Mouse (Mus musculus): ENCODE data around the gene Prkd3. TPM values are rescaled to one million over a fixed set of nuclear protein-coding genes. Genes with fewer than 3 reads are reported as not detected.

Prkd3 gene
- polyA plus RNA-seq, 1 experiment from 2014 or later, result 57.3 TPM

DNA sequence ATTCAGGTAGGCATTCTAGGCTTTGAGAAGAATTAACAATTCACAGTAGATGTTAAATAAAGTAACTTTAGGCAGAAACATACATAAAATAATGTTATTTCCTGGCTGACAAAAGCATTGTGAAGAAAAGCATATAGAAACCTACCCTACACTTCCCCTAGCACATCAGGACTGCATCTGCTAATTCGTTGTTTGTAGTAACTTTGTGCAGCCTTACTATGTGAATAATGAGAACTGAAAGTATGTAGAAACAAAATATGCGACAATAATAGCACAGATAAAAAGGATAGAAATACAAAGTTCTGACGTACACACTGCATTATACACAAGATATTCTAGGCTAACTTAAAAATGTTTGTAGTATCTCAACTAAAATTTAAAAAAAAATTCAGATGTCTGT is 21.4 kb downstream of the Prkd3 start:
- Histone ChIP-seq H3K9ac (no peak overlapping the region), H3K4me3 (no peak overlapping the region), H3K4me1 (peaks cover 3% of the 10 kb centered on the region; the same call in 1 of the 2 replicates), H3K27ac (no peak overlapping the region), H3K27me3 (no peaks in the 10 kb centered on the region), H3K9me3 (no peaks in the 10 kb centered on the region), H3K4me2 (replicated peaks) (no peak overlapping the region), H3K36me3 (no peaks in the 10 kb centered on the region)
- ATAC-seq (ENCODE audit: insufficient number of reproducible peaks, insufficient read depth, low FRiP score, low TSS enrichment), result no peak
- 95% methylated on average over 3 of the region's 3 CpGs for WGBS

DNA sequence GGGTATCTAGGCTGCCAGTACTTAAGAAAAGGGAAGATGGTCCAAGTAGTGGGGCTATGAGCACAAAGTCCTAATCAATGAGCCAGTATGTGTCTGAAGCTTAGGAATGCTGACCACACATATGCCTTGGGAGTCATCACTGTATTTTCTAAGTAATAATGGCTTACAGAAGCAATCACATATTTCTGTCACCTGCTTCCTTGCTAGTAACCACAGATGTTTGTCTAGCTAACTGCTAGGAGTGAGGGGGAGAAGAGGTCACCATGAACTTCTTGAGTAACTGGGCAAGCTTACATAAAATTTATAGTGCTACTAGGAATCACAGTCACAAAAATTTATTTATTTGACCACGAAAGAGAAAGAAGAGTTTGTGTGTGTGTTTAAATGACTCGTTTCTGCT is 22.5 kb downstream of the Prkd3 start:
- no peak overlapping the region for H3K4me3 ChIP-seq
- WGBS, result 87% methylated on average over 2 of the region's 2 CpGs
- peaks cover 3% of the 10 kb centered on the region; the same call in 1 of the 2 replicates for H3K4me1 ChIP-seq
- no peak overlapping the region for H3K27ac ChIP-seq
- H3K9me3 ChIP-seq, result no peaks in the 10 kb centered on the region
- H3K27me3 ChIP-seq, result no peaks in the 10 kb centered on the region
- H3K36me3 ChIP-seq, result no peaks in the 10 kb centered on the region
- H3K9ac ChIP-seq, result no peak overlapping the region
- no peak for ATAC-seq (ENCODE audit: insufficient number of reproducible peaks, insufficient read depth, low FRiP score, low TSS enrichment)
- no peak overlapping the region for H3K4me2 ChIP-seq (replicated peaks)

DNA sequence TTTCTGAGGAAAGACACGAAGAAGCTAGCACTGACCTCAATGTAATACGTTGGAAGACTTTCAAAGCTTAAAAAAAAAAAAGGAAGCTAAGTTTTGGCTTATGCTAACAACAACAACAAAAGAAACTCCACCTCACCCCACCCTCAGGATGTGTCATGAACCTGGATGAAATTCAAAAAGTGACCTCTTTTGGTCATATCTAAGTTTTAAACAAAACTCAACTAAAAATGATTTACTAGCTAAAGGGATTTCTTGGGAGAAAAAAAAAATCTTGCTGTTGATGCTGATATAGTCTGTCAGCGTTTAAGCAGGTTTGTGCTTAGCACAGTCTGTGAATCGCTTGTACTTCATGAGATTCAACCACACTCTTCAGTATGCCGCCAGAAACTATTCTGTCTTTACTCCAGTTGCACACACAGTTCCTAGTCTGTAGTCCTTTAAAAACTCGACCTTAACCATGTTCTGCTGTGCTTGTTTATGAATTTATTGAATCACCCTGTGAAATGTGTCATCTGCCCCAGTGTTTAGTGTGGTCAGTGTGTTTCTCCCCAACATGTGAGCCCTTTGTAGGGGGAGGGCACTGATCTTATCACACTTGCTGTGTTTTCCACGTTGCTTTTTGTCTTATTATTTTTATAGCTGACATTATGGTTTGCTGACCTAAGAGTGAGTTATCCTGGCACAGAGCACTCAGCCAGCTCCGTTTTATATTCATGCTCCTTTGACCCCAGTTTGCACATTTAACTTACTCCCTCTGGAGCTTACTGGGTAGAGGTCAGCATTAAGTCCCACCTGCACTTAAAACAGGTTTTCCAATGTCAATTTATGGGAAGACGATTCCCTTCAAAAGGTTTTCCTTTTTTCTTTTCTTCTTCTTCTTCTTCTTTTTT is 25.4 kb downstream of the Prkd3 start:
- Histone ChIP-seq H3K27me3 (no peaks in the 10 kb centered on the region), H3K4me3 (no peak overlapping the region), H3K27ac (no peak overlapping the region), H3K36me3 (no peaks in the 10 kb centered on the region), H3K9me3 (no peaks in the 10 kb centered on the region), H3K4me2 (replicated peaks) (no peak overlapping the region), H3K9ac (no peak overlapping the region), H3K4me1 (peaks cover 3% of the 10 kb centered on the region; the same call in 1 of the 2 replicates)
- WGBS, result 69% methylated on average over 9 of the region's 9 CpGs
- no peak for ATAC-seq (ENCODE audit: insufficient number of reproducible peaks, insufficient read depth, low FRiP score, low TSS enrichment)

DNA sequence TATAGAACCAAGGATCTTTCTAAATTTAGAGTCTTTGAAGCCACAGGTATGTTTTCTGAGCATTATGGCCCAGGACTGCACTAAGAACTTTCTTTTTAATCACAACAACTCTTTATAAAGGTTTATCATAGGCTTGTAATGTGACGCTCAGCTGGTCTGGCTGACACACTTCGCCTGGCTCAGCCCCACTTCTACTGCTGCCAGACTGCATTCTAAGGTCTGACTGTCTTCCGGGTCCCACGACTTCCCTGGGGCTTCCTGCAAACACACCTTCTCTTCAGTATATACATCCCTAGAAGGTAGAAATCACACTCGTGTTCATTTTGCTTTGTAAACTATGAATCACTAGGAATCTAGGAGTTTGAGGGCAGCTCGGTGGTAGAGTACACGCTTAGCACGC is 26.2 kb downstream of the Prkd3 start:
- no peak for ATAC-seq (ENCODE audit: insufficient number of reproducible peaks, insufficient read depth, low FRiP score, low TSS enrichment)
- H3K4me1 ChIP-seq, result peaks cover 3% of the 10 kb centered on the region; the same call in 1 of the 2 replicates
- no peak overlapping the region for H3K9ac ChIP-seq
- no peaks in the 10 kb centered on the region for H3K27me3 ChIP-seq
- WGBS, result 79% methylated on average over 8 of the region's 8 CpGs
- no peak overlapping the region for H3K4me2 ChIP-seq (replicated peaks)
- H3K36me3 ChIP-seq, result no peaks in the 10 kb centered on the region
- no peak overlapping the region for H3K4me3 ChIP-seq
- no peak overlapping the region for H3K27ac ChIP-seq
- H3K9me3 ChIP-seq, result no peaks in the 10 kb centered on the region

DNA sequence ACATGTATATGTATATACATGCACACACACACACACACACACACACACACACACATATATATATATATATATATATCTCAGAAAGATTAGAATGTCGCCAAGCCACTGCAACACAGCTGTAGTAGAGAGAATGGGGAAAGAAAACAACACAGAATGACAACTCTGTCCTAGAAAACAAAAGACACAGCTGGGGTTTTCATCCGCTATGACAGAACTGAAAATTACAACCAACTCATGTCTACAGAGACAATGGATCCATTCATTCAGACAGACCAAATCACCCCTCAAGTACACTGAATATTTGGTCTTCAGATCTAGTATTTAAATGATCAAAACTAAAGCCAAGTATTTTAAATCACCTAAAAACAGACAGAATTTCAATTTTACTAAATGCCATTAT is 26.9 kb downstream of the Prkd3 start:
- Histone ChIP-seq H3K4me2 (replicated peaks) (no peak overlapping the region), H3K9me3 (no peaks in the 10 kb centered on the region), H3K4me3 (no peak overlapping the region), H3K36me3 (no peaks in the 10 kb centered on the region), H3K9ac (no peak overlapping the region), H3K27me3 (no peaks in the 10 kb centered on the region), H3K27ac (no peak overlapping the region), H3K4me1 (peaks cover 3% of the 10 kb centered on the region; the same call in 1 of the 2 replicates)
- WGBS, result 50% methylated on average over 2 of the region's 2 CpGs
- no peak for ATAC-seq (ENCODE audit: insufficient number of reproducible peaks, insufficient read depth, low FRiP score, low TSS enrichment)

DNA sequence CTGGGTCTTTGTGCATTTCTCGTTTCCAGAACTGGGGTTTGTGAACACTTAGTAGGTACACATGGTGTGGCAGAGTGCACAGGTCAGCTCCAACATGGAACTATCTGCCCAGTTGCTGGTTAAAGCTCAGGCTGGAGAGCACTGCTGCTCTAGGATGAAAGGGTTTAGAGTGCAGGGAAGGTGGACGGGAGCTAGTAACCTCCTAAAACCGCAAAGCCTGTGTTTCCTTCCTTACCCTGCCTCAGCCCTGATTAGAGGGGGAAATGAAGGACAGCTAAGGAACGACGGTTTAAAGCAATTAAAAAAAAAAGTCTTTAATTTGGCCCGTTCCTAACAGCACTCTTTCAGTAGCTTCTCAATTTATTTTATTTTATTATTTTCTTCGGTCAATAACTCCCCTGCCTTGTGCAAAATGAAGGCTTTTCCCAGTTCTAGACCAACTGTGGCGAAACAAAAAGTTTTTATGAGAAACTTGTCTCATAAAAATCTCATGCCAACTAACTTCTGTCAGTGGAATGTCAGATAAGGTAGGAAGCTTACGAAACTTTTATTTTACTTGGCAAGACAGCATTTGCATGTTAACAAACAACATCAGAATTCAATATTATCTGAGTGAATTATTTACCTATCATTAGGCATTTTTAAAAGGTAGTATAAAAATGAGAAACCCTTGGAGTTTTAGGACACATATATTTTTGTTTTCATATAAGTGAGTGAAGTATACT is 28.2 kb downstream of the Prkd3 start:
- H3K9ac ChIP-seq, result no peak overlapping the region
- no peak for ATAC-seq (ENCODE audit: insufficient number of reproducible peaks, insufficient read depth, low FRiP score, low TSS enrichment)
- 71% methylated on average over 9 of the region's 9 CpGs for WGBS
- no peak overlapping the region for H3K4me3 ChIP-seq
- H3K4me1 ChIP-seq, result peaks cover 3% of the 10 kb centered on the region; the same call in 1 of the 2 replicates
- no peaks in the 10 kb centered on the region for H3K36me3 ChIP-seq
- H3K27me3 ChIP-seq, result no peaks in the 10 kb centered on the region
- no peak overlapping the region for H3K27ac ChIP-seq
- H3K4me2 ChIP-seq (replicated peaks), result no peak overlapping the region
- no peaks in the 10 kb centered on the region for H3K9me3 ChIP-seq

DNA sequence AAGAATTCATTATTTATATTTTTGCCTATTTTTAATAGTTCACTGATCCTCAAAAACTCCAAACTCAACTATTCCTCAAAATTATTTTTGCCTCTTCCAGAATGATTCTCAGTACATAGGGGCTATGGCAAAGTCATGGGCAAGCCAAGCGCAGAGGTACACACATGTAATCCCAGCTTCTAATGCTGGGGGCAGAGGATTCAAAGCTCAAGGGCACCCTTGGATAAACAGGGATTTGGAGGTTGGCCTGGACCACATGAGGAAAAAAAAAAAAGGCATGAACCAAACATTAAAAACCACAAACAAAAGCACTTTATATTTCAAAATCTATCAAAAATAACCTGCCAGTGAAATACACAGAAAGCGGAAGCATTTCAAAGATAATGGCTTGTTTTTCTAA is 29.1 kb downstream of the Prkd3 start:
- H3K27me3 ChIP-seq, result no peaks in the 10 kb centered on the region
- no peak overlapping the region for H3K4me3 ChIP-seq
- H3K4me2 ChIP-seq (replicated peaks), result no peak overlapping the region
- peaks cover 3% of the 10 kb centered on the region; the same call in 1 of the 2 replicates for H3K4me1 ChIP-seq
- WGBS, result 95% methylated on average over 2 of the region's 2 CpGs
- H3K9ac ChIP-seq, result no peak overlapping the region
- no peaks in the 10 kb centered on the region for H3K36me3 ChIP-seq
- H3K9me3 ChIP-seq, result no peaks in the 10 kb centered on the region
- H3K27ac ChIP-seq, result no peak overlapping the region
- ATAC-seq (ENCODE audit: insufficient number of reproducible peaks, insufficient read depth, low FRiP score, low TSS enrichment), result no peak

DNA sequence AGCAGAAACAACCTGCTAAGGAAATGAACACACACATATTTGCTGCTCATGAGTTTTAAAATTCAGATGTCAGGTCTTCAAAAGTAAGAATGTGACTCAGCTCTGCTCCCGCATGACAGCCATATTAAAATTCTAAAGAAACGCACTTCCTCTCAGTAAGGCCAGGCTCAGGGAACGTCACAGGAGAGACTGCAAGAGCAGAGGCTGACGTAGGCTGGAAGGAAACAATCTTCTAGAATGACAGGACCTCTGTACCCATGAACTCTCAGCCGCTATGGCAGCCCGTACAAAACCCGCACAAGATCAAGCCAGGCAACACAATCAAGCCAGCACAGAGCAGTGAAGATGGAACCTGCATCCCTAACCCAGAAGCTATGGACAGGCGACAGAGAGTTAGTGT is 31.6 kb downstream of the Prkd3 start:
- WGBS, result 67% methylated on average over 8 of the region's 8 CpGs
- Histone ChIP-seq H3K36me3 (peaks cover 5% of the 10 kb centered on the region; the same call in 1 of the 2 replicates), H3K4me1 (peaks cover 4% of the 10 kb centered on the region; the same call in 1 of the 2 replicates), H3K4me2 (replicated peaks) (no peak overlapping the region), H3K9me3 (no peaks in the 10 kb centered on the region), H3K9ac (no peak overlapping the region), H3K27me3 (no peaks in the 10 kb centered on the region), H3K27ac (no peak overlapping the region), H3K4me3 (no peak overlapping the region)
- ATAC-seq (ENCODE audit: insufficient number of reproducible peaks, insufficient read depth, low FRiP score, low TSS enrichment), result no peak

DNA sequence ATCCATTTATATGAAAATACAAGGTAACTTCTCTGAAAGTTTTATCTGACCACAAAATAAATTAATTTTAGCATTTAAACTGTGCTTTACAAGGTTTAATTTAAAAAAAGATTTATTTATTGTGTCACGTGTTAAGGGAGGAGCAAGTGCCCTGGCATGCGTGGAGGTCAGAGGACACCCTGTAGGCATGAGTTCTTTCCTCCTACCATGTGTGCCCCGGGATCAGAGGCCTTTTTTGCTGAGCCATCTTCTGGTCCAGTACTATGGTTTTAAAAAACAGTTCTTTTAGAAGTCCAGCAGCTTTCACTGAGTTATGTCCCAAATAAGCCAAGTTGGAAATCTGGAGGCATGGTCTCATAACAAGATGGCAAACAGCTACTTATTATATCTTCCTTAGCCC is 36.9 kb downstream of the Prkd3 start:
- Histone ChIP-seq H3K27me3 (no peaks in the 10 kb centered on the region), H3K36me3 (peaks cover 34% of the 10 kb centered on the region), H3K9ac (no peak overlapping the region), H3K9me3 (no peaks in the 10 kb centered on the region), H3K4me1 (peaks cover 4% of the 10 kb centered on the region; the same call in 1 of the 2 replicates), H3K4me2 (replicated peaks) (no peak overlapping the region), H3K4me3 (no peak overlapping the region), H3K27ac (no peak overlapping the region)
- WGBS, result 83% methylated on average over 3 of the region's 3 CpGs
- ATAC-seq (ENCODE audit: insufficient number of reproducible peaks, insufficient read depth, low FRiP score, low TSS enrichment), result no peak

DNA sequence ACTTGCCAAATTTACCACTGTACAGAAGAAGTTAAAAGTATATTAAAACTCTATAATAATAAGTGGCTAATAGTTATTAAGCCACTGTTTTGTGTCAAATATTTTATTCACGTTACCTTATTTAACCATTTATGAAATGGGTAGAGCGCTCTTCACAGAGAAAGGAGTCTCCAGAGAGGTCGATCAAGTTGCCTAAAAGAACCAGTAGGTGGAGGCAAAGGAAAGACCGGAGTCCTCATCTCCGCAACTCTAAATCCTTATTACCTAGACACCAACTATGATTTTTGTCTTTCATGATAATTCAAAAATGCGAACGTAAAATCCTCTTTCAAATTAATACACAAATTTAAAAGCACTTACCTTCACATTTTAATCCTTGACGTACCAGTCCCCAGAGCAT is 37.5 kb downstream of the Prkd3 start:
- H3K9ac ChIP-seq, result no peak overlapping the region
- H3K9me3 ChIP-seq, result no peaks in the 10 kb centered on the region
- H3K4me3 ChIP-seq, result no peak overlapping the region
- H3K4me2 ChIP-seq (replicated peaks), result no peak overlapping the region
- H3K27me3 ChIP-seq, result no peaks in the 10 kb centered on the region
- peaks cover 34% of the 10 kb centered on the region for H3K36me3 ChIP-seq
- no peak for ATAC-seq (ENCODE audit: insufficient number of reproducible peaks, insufficient read depth, low FRiP score, low TSS enrichment)
- 92% methylated on average over 8 of the region's 8 CpGs for WGBS
- peaks cover 4% of the 10 kb centered on the region; the same call in 1 of the 2 replicates for H3K4me1 ChIP-seq
- no peak overlapping the region for H3K27ac ChIP-seq

DNA sequence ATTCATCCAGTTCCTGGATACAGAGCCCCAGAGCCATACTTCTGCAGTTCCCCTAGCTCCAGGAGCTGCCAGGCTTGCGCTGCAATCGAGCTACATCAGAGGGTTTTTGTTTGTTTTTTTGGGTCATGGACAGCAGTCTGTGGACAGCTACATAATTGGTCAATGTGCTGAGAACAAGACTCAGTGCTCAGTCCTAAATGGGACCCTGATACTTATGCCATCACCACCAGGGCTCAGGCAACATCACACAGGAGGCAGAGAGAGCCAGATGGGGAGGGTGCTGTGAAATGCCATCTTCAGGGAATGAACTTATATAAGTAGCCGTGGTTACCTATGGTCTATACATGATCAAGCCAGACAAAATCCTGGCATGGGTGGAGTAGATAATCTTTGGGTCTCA is 52.1 kb downstream of the Prkd3 start:
- Histone ChIP-seq H3K27me3 (no peaks in the 10 kb centered on the region), H3K27ac (no peak overlapping the region), H3K4me1 (no peaks in the 10 kb centered on the region), H3K4me3 (no peak overlapping the region), H3K4me2 (replicated peaks) (no peak overlapping the region), H3K9me3 (no peaks in the 10 kb centered on the region), H3K9ac (no peak overlapping the region), H3K36me3 (peaks cover 46% of the 10 kb centered on the region)
- no peak for ATAC-seq (ENCODE audit: insufficient number of reproducible peaks, insufficient read depth, low FRiP score, low TSS enrichment)
- WGBS, result 82% methylated on average over 3 of the region's 3 CpGs
